ENCODE assay signal across 15 mouse cellular contexts in the genomic region with DNA sequence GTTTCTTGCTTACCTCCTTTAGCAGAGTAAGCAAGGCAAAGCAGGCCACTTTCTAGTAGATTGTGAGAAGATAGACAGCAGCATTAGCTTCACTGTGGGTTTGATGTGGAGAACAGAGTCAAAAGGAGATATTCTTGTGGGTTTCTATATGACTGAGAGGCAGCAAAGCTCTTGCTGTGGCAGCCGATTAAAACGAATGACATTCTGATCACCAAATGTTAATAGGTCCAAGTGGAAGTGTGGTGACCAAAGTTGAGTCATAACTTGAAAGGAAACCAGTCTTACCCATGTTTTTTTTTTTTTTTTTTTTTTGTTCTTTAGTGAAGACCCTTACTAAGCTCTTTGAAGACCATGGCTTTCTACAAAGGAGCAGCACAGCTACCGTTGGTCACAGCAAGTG.
"Had no signal": no experiment of that assay in that cellular context is flagged by ENCODE, and none has a peak within 500 bp of the region (broad histone marks: within the 10 kb centered on the region; RNA-seq: fewer than 3 reads in every experiment).

No protein-coding gene starts in this region.

- H3K27ac ChIP-seq: limb, embryonic 12.5 days; liver, embryonic 15.5 days; midbrain, embryonic 15.5 days; neural tube, embryonic 15.5 days had no signal

- H3K36me3 ChIP-seq: limb, embryonic 12.5 days; liver, embryonic 15.5 days; midbrain, embryonic 15.5 days; neural tube, embryonic 15.5 days had no signal

- H3K4me2 ChIP-seq: limb, embryonic 12.5 days; liver, embryonic 11.5 days; liver, embryonic 15.5 days; midbrain, embryonic 11.5 days; midbrain, embryonic 15.5 days; neural tube, embryonic 15.5 days had no signal

- H3K4me1 ChIP-seq: limb, embryonic 12.5 days; liver, embryonic 15.5 days; midbrain, embryonic 15.5 days; neural tube, embryonic 15.5 days had no signal

- H3K9ac ChIP-seq: limb, embryonic 12.5 days; liver, embryonic 15.5 days; midbrain, embryonic 15.5 days; neural tube, embryonic 15.5 days had no signal

- DNase-seq: kidney, adult 8-10 months; kidney, postnatal 25 days; lung, adult 2 months; lung, postnatal 10 days; lung, postnatal 4 days; right cerebral cortex, adult 18-20 months; right cerebral cortex, postnatal 25 days; thymus, postnatal 4 days had no signal

- H3K27me3 ChIP-seq: liver, embryonic 15.5 days; megakaryocyte, embryonic 14.5 days; midbrain, embryonic 15.5 days; neural tube, embryonic 15.5 days had no signal

- H3K4me3 ChIP-seq: limb, embryonic 12.5 days; liver, embryonic 15.5 days; megakaryocyte, embryonic 14.5 days; midbrain, embryonic 15.5 days; neural tube, embryonic 15.5 days had no signal

- ATAC-seq: midbrain, embryonic 15.5 days had no signal

- H3K9me3 ChIP-seq: limb, embryonic 12.5 days; liver, embryonic 15.5 days; megakaryocyte, embryonic 14.5 days; midbrain, embryonic 15.5 days; neural tube, embryonic 15.5 days had no signal
